Mouse (Mus musculus): ENCODE measurements around the gene Lzic. TPM values are rescaled to one million over a fixed set of nuclear protein-coding genes. Genes with fewer than 3 reads are reported as not detected.

Gene Lzic
- polyA plus RNA-seq, 1 experiment from 2014 or later = 43.6 TPM

DNA sequence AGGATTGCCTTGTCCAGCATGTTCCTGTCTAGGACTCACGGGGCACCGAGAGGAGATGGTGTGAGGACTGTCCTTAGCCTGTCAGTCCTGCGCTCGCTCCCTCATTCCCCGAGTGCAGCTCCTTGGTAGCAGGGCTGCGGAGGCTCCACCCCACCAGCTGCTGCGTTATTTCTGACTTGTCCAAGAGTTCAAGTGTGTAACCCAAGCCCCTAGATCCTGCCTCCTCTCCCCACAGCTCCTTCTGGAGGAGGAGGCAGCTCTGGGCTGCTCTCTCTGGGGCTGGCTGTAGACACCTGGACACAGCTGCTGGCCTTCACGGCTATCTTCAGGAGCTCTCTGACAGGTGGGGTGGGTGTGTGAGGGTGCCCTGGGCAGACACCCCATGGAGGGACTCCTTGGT, 59.9 kb downstream of the Lzic start:
- Histone ChIP-seq H3K4me3 (ENCODE audit: low read depth, low read length) (no peak overlapping the region), H3K27ac (ENCODE audit: low read depth, low read length) (no peak overlapping the region), H3K27me3 (replicated peaks; ENCODE audit: control insufficient read depth, insufficient read depth, low read length) (no peaks in the 10 kb centered on the region), H3K9ac (ENCODE audit: low read depth, low read length) (no peak overlapping the region), H3K9me3 (ENCODE audit: control insufficient read depth, low read length) (no peaks in the 10 kb centered on the region), H3K36me3 (ENCODE audit: control insufficient read depth, insufficient read depth, low read length) (no peaks in the 10 kb centered on the region), H3K4me2 (no peak overlapping the region), H3K4me1 (replicated peaks; ENCODE audit: control insufficient read depth, insufficient read depth, low read length) (0 out of 2 replicates have a peak, but pooled peaks cover 4% of the 10 kb centered on the region)
- 88% methylated on average over 8 of the region's 8 CpGs for WGBS
- no peak for ATAC-seq (replicated peaks; ENCODE audit: low FRiP score)
- DNase-seq (ENCODE audit: low spot score) = no peak

Small RNAs within 50 kb of the gene (microRNA-seq; reads per million reads assigned to microRNA genes)
- 2.8 reads per million for gene Mir5616 (ENCODE audit: borderline number of aligned reads)

Other genes starting within 250 kb of the Lzic start
- 13.9 and 14.8 TPM in 2 replicates for gene Kif1b, start 177.5 kb upstream of the Lzic start, polyA plus RNA-seq (2014; fragmentation: Nextera tagmentation; extraction: Ambion mirVana)
- gene Ube4b, start 58.5 kb upstream of the Lzic start, polyA plus RNA-seq (2014; fragmentation: Nextera tagmentation; extraction: Ambion mirVana) = 35.0 and 37.4 TPM in 2 replicates
- not detected in 2 replicates for gene Rbp7, start 30.3 kb upstream of the Lzic start, polyA plus RNA-seq (2014; fragmentation: Nextera tagmentation; extraction: Ambion mirVana)
- 0.31 TPM in 1 of 2 replicates, not detected in the other for gene Tmem274, start 7.9 kb upstream of the Lzic start, polyA plus RNA-seq (2014; fragmentation: Nextera tagmentation; extraction: Ambion mirVana)
- 13.0 and 14.3 TPM in 2 replicates for gene Nmnat1, start within 50 bp of the Lzic start, polyA plus RNA-seq (2014; fragmentation: Nextera tagmentation; extraction: Ambion mirVana)
- gene Ctnnbip1, start 33.0 kb downstream of the Lzic start, polyA plus RNA-seq (2014; fragmentation: Nextera tagmentation; extraction: Ambion mirVana) = 21.4 and 24.6 TPM in 2 replicates
- 7.8 and 7.9 TPM in 2 replicates for gene Clstn1, start 101.2 kb downstream of the Lzic start, polyA plus RNA-seq (2014; fragmentation: Nextera tagmentation; extraction: Ambion mirVana)
- gene Pik3cd, start 217.3 kb downstream of the Lzic start, polyA plus RNA-seq (2014; fragmentation: Nextera tagmentation; extraction: Ambion mirVana) = 12.6 and 12.9 TPM in 2 replicates

Data from liver, embryonic 11.5 days (tissue).